Mouse (Mus musculus): ENCODE measurements around the gene Otoa.

The Otoa gene

GRCm38 (mm10) chr7:121081350-121081749 is at the start of gene Otoa:
TSS of gene Otoa (plus strand) at chr7:121081650.
- Histone ChIP-seq H3K36me3 (ENCODE audit: insufficient read depth, low read length) (peaks cover 17% of the 10 kb centered on the region), H3K4me1 (replicated peaks; ENCODE audit: low read depth, low read length) (peaks cover 10% of the 10 kb centered on the region), H3K27me3 (ENCODE audit: insufficient read depth, low read length) (no peaks in the 10 kb centered on the region), H3K9me3 (ENCODE audit: low read length) (no peaks in the 10 kb centered on the region), H3K4me3 (replicated peaks; ENCODE audit: low read length) (no peak within 1 kb of the TSS)
- TF ChIP-seq CTCF (conservative IDR thresholded peaks at IDR 0.05; ENCODE audit: low read length) (no peak), NANOG (IDR thresholded peaks at IDR 0.05; ENCODE audit: borderline replicate concordance, low read length) (no peak), POU5F1 (IDR thresholded peaks at IDR 0.05; ENCODE audit: borderline replicate concordance, low read length) (no peak)

GRCm38 (mm10) chr7:121033856-121034652 is 47.4 kb upstream of the Otoa start, which contains the start of gene Mettl9:
TSS of gene Mettl9 (plus strand) at chr7:121034445.
- no peaks in the 10 kb centered on the region for H3K9me3 ChIP-seq (ENCODE audit: low read length)

DNA sequence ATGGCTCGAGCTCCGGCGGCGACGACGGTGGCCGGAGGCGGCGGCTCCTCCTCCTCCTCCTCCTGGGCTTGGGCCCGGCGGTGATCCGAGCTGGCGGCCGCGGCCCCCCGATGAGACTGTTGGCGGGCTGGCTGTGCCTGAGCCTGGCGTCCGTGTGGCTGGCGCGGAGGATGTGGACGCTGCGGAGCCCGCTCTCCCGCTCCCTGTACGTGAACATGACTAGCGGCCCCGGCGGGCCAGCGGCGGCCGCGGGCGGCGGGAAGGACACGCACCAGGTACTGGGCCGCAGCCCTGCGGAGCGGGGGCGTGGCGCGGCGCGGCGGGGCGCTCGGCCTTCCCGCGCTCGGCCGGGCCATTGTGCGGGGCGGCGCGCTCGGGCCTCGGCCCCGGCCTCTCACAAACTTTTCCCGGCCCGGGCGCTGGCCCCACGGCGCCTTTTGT is 46.7 kb upstream of the Otoa start:
- Histone ChIP-seq H3K36me3 (ENCODE audit: insufficient read depth, low read length) (no peaks in the 10 kb centered on the region), H3K4me1 (replicated peaks; ENCODE audit: low read depth, low read length) (peaks cover 14% of the 10 kb centered on the region), H3K9me3 (ENCODE audit: low read length) (no peaks in the 10 kb centered on the region), H3K4me3 (replicated peaks; ENCODE audit: low read length) (peak overlapping the region; percentile 95), H3K27me3 (ENCODE audit: insufficient read depth, low read length) (no peaks in the 10 kb centered on the region)
- TF ChIP-seq POU5F1 (IDR thresholded peaks at IDR 0.05; ENCODE audit: borderline replicate concordance, low read length) (no peak), NANOG (IDR thresholded peaks at IDR 0.05; ENCODE audit: borderline replicate concordance, low read length) (no peak), CTCF (conservative IDR thresholded peaks at IDR 0.05; ENCODE audit: low read length) (no peak)

More at GRCm38 (mm10) chr7:121033856-121034652, 47.4 kb upstream of the Otoa start, which contains the start of gene Mettl9:
- peaks cover 14% of the 10 kb centered on the region for H3K4me1 ChIP-seq (replicated peaks; ENCODE audit: low read depth, low read length)
- no peaks in the 10 kb centered on the region for H3K27me3 ChIP-seq (ENCODE audit: insufficient read depth, low read length)
- H3K4me3 ChIP-seq (replicated peaks; ENCODE audit: low read length): peak within 1 kb of the TSS; percentile 95
- H3K36me3 ChIP-seq (ENCODE audit: insufficient read depth, low read length): no peaks in the 10 kb centered on the region
- TF ChIP-seq NANOG (IDR thresholded peaks at IDR 0.05; ENCODE audit: borderline replicate concordance, low read length): no peak
- TF ChIP-seq POU5F1 (IDR thresholded peaks at IDR 0.05; ENCODE audit: borderline replicate concordance, low read length): no peak
- no peak for TF ChIP-seq CTCF (conservative IDR thresholded peaks at IDR 0.05; ENCODE audit: low read length)

GRCm38 (mm10) chr7:121035161-121035721 is 46.2 kb upstream of the Otoa start:
- no peak for TF ChIP-seq POU5F1 (IDR thresholded peaks at IDR 0.05; ENCODE audit: borderline replicate concordance, low read length)
- TF ChIP-seq NANOG (IDR thresholded peaks at IDR 0.05; ENCODE audit: borderline replicate concordance, low read length): no peak
- no peak for TF ChIP-seq CTCF (conservative IDR thresholded peaks at IDR 0.05; ENCODE audit: low read length)

DNA sequence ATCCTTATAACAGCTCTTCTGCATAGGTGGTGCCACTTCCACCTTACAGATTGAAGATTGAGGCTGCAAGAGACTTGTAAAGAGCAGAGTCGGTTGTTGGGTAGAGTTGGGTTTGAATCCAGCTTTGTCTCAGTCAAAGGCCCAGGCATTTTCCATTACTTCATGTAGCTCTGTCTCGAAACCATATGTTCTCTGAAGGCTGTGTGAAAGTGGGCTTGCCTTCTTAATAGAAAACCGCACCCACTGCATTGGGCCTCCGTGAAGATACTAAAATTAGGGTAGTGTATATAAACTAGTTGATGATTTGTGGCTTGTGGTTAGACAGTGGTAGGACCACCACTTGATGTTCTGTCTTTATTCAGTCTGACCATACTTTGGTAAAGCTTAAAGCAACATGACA is 40.9 kb upstream of the Otoa start:
- TF ChIP-seq POU5F1 (IDR thresholded peaks at IDR 0.05; ENCODE audit: borderline replicate concordance, low read length): no peak
- no peak for TF ChIP-seq NANOG (IDR thresholded peaks at IDR 0.05; ENCODE audit: borderline replicate concordance, low read length)
- TF ChIP-seq CTCF (conservative IDR thresholded peaks at IDR 0.05; ENCODE audit: low read length): no peak
- no peaks in the 10 kb centered on the region for H3K9me3 ChIP-seq (ENCODE audit: low read length)
- H3K4me1 ChIP-seq (replicated peaks; ENCODE audit: low read depth, low read length): peaks cover 10% of the 10 kb centered on the region
- no peaks in the 10 kb centered on the region for H3K36me3 ChIP-seq (ENCODE audit: insufficient read depth, low read length)
- H3K27me3 ChIP-seq (ENCODE audit: insufficient read depth, low read length): no peaks in the 10 kb centered on the region
- no peak overlapping the region for H3K4me3 ChIP-seq (replicated peaks; ENCODE audit: low read length)

More at GRCm38 (mm10) chr7:121035161-121035721, 46.2 kb upstream of the Otoa start:
- Histone ChIP-seq H3K9me3 (ENCODE audit: low read length) (no peaks in the 10 kb centered on the region), H3K4me1 (replicated peaks; ENCODE audit: low read depth, low read length) (peaks cover 14% of the 10 kb centered on the region), H3K36me3 (ENCODE audit: insufficient read depth, low read length) (no peaks in the 10 kb centered on the region), H3K27me3 (ENCODE audit: insufficient read depth, low read length) (no peaks in the 10 kb centered on the region), H3K4me3 (replicated peaks; ENCODE audit: low read length) (peak overlapping the region; percentile 95)

DNA sequence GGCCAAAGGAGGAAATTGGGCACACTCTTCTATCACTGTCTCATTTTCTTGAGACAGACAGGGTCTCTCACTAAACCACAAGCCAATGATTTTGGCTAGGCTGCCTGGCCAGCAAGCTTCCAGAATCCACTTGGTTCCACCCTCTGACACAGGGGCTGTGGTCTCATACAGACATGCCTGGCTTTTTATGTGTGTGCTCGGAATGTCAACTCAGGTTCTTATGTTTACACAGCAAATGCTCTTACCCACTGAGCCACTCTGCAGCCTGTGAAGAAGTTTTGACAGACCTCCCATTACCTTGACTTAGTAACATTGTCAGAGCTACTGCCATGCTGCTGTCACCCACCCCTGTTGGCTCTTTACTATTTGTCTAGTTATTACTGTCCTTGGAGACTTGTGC is 39.5 kb upstream of the Otoa start:
- H3K4me3 ChIP-seq (replicated peaks; ENCODE audit: low read length): no peak overlapping the region
- no peaks in the 10 kb centered on the region for H3K27me3 ChIP-seq (ENCODE audit: insufficient read depth, low read length)
- H3K9me3 ChIP-seq (ENCODE audit: low read length): no peaks in the 10 kb centered on the region
- no peaks in the 10 kb centered on the region for H3K36me3 ChIP-seq (ENCODE audit: insufficient read depth, low read length)
- TF ChIP-seq NANOG (IDR thresholded peaks at IDR 0.05; ENCODE audit: borderline replicate concordance, low read length) (no peak), POU5F1 (IDR thresholded peaks at IDR 0.05; ENCODE audit: borderline replicate concordance, low read length) (no peak), CTCF (conservative IDR thresholded peaks at IDR 0.05; ENCODE audit: low read length) (no peak)
- H3K4me1 ChIP-seq (replicated peaks; ENCODE audit: low read depth, low read length): no peaks in the 10 kb centered on the region

GRCm38 (mm10) chr7:121043004-121043403 is 38.4 kb upstream of the Otoa start:
- Histone ChIP-seq H3K27me3 (ENCODE audit: insufficient read depth, low read length) (no peaks in the 10 kb centered on the region), H3K4me3 (replicated peaks; ENCODE audit: low read length) (no peak overlapping the region), H3K4me1 (replicated peaks; ENCODE audit: low read depth, low read length) (no peaks in the 10 kb centered on the region), H3K9me3 (ENCODE audit: low read length) (no peaks in the 10 kb centered on the region), H3K36me3 (ENCODE audit: insufficient read depth, low read length) (peaks cover 2% of the 10 kb centered on the region; the same call in 1 of the 2 replicates)
- TF ChIP-seq CTCF (conservative IDR thresholded peaks at IDR 0.05; ENCODE audit: low read length) (no peak), NANOG (IDR thresholded peaks at IDR 0.05; ENCODE audit: borderline replicate concordance, low read length) (no peak), POU5F1 (IDR thresholded peaks at IDR 0.05; ENCODE audit: borderline replicate concordance, low read length) (no peak)

GRCm38 (mm10) chr7:121043510-121043909 is 37.9 kb upstream of the Otoa start:
- TF ChIP-seq NANOG (IDR thresholded peaks at IDR 0.05; ENCODE audit: borderline replicate concordance, low read length) (no peak), POU5F1 (IDR thresholded peaks at IDR 0.05; ENCODE audit: borderline replicate concordance, low read length) (no peak)
- Histone ChIP-seq H3K4me1 (replicated peaks; ENCODE audit: low read depth, low read length) (no peaks in the 10 kb centered on the region), H3K9me3 (ENCODE audit: low read length) (no peaks in the 10 kb centered on the region), H3K36me3 (ENCODE audit: insufficient read depth, low read length) (peaks cover 8% of the 10 kb centered on the region; the same call in 1 of the 2 replicates), H3K27me3 (ENCODE audit: insufficient read depth, low read length) (no peaks in the 10 kb centered on the region), H3K4me3 (replicated peaks; ENCODE audit: low read length) (no peak overlapping the region)
